ENCODE assay signal across 8 mouse cellular contexts in genomic region chr11:98940776-98941175, GRCm38 (mm10). TPM values are rescaled to one million over a fixed set of nuclear protein-coding genes. Genes with fewer than 3 reads are reported as not detected.
A peak's percentile ranks its signal among the peaks of the same experiment; 100 is the strongest.
DNase-seq lines count a peak whose midpoint lies in the region; ATAC-seq and TF ChIP-seq lines count a peak whose summit lies in the region.

No protein-coding gene starts in this region.

- TF ChIP-seq POLR2A in cerebellum, adult 2 months (IDR thresholded peaks at IDR 0.05; ENCODE audit: borderline replicate concordance, insufficient read depth, low read length) = no peak

- peaks cover 66% of the 10 kb centered on the region for H3K4me1 ChIP-seq in cerebellum, adult 2 months (ENCODE audit: control insufficient read depth, insufficient read depth, low read length)
- H3K4me1 ChIP-seq in intestine, postnatal 0 days (replicated peaks; ENCODE audit: control insufficient read depth, insufficient read depth, low read length) = peaks cover 30% of the 10 kb centered on the region
- peaks cover 90% of the 10 kb centered on the region for H3K4me1 ChIP-seq in neural tube, embryonic 12.5 days

- no peak for TF ChIP-seq CTCF in cerebellum, adult 2 months (IDR thresholded peaks at IDR 0.05; ENCODE audit: borderline replicate concordance, insufficient read depth, low read depth, low read length)
- TF ChIP-seq CTCF in intestine, postnatal 0 days (IDR thresholded peaks at IDR 0.05; ENCODE audit: low read depth) = no peak

- ATAC-seq in intestine, postnatal 0 days = no peak
- ATAC-seq in neural tube, embryonic 12.5 days (ENCODE audit: low FRiP score, low read depth) = no peak
- ATAC-seq in megakaryocyte-erythroid progenitor cell, adult 5-6 weeks (replicated peaks; ENCODE audit: low FRiP score, low TSS enrichment, poor library complexity, severe bottlenecking) = no peak

- WGBS in cerebellum, adult 2 months = 34% methylated on average over 3 of the region's 3 CpGs
- 50% methylated on average over 3 of the region's 3 CpGs for WGBS in intestine, postnatal 0 days
- 48% methylated on average over 3 of the region's 3 CpGs for WGBS in neural tube, embryonic 12.5 days

- peak overlapping the region; percentile 96 for H3K4me2 ChIP-seq in intestine, postnatal 0 days (replicated peaks; ENCODE audit: low read depth)
- peak overlapping the region; percentile 93 for H3K4me2 ChIP-seq in neural tube, embryonic 12.5 days (replicated peaks)

- H3K27me3 ChIP-seq in cerebellum, adult 2 months (ENCODE audit: control insufficient read depth, insufficient read depth, low read length) = no peaks in the 10 kb centered on the region
- H3K27me3 ChIP-seq in intestine, postnatal 0 days (replicated peaks; ENCODE audit: control insufficient read depth, insufficient read depth, low read length) = no peaks in the 10 kb centered on the region
- no peaks in the 10 kb centered on the region for H3K27me3 ChIP-seq in neural tube, embryonic 12.5 days (replicated peaks)

- no peak overlapping the region for H3K4me3 ChIP-seq in cerebellum, adult 2 months (replicated peaks; ENCODE audit: insufficient read depth, low read depth, low read length)
- peak overlapping the region; percentile 30; the same call in 1 of the 2 replicates for H3K4me3 ChIP-seq in intestine, postnatal 0 days (ENCODE audit: low read depth, low read length)
- 0 out of 2 replicates have a peak overlapping the region, but pooled peaks have one; percentile 5 for H3K4me3 ChIP-seq in neural tube, embryonic 12.5 days

- H3K36me3 ChIP-seq in intestine, postnatal 0 days (ENCODE audit: control insufficient read depth, insufficient read depth) = no peaks in the 10 kb centered on the region
- no peaks in the 10 kb centered on the region for H3K36me3 ChIP-seq in neural tube, embryonic 12.5 days

- H3K27ac ChIP-seq in cerebellum, adult 2 months (ENCODE audit: insufficient read depth, low read length) = peak overlapping the region; percentile 28; the same call in 1 of the 2 replicates
- H3K27ac ChIP-seq in intestine, postnatal 0 days (ENCODE audit: low read depth, low read length) = peak overlapping the region; percentile 89; the same call in 1 of the 2 replicates
- H3K27ac ChIP-seq in neural tube, embryonic 12.5 days = peak overlapping the region; percentile 44; the same call in 1 of the 2 replicates

- DNase-seq in cerebellum, adult 2 months = peak in 1 of 2 experiments; percentile 53
- DNase-seq in cerebellum, adult 11 months = no peak
- peak; percentile 28 to 48 for DNase-seq in thymus, postnatal 36 days
- DNase-seq in thymus, adult 18-20 months = no peak
- no peak for DNase-seq in MN1 (ENCODE audit: low spot score)

- peak overlapping the region; percentile 41; the same call in 1 of the 2 replicates for H3K9ac ChIP-seq in intestine, postnatal 0 days (ENCODE audit: low read depth, low read length)
- peak overlapping the region; percentile 65; the same call in 1 of the 2 replicates for H3K9ac ChIP-seq in neural tube, embryonic 12.5 days

- no peaks in the 10 kb centered on the region for H3K9me3 ChIP-seq in intestine, postnatal 0 days (ENCODE audit: control insufficient read depth)
- H3K9me3 ChIP-seq in neural tube, embryonic 12.5 days = no peaks in the 10 kb centered on the region

RNA-seq across cellular contexts. Expression of gene Rara, which starts 13.2 kb away (rescaled TPM):
- 13.5 and 15.4 TPM in 2 replicates for polyA plus RNA-seq in cerebellum, adult 2 months (2012; rRNA removed)
- 22.2 and 22.4 TPM in 2 replicates for polyA plus RNA-seq in intestine, postnatal 0 days (2015; fragmentation: Nextera tagmentation; extraction: Ambion mirVana)
- polyA plus RNA-seq in neural tube, embryonic 12.5 days (2016; fragmentation: Nextera tagmentation; extraction: Ambion mirVana) = 51.1 and 52.5 TPM in 2 replicates
- 7.8 and 15.9 TPM in 2 replicates for total RNA-seq in megakaryocyte-erythroid progenitor cell, adult 5-6 weeks (2014; fragmentation: Nextera tagmentation)
- total RNA-seq in megakaryocyte-erythroid progenitor cell, adult 5-6 weeks (2017) = 2.2 and 3.0 TPM in 2 replicates

RNA-seq across cellular contexts. Expression of gene Cdc6, which starts 33.2 kb away (rescaled TPM):
- polyA plus RNA-seq in cerebellum, adult 2 months (2012; rRNA removed) = 0.30 and 0.36 TPM in 2 replicates
- polyA plus RNA-seq in intestine, postnatal 0 days (2015; fragmentation: Nextera tagmentation; extraction: Ambion mirVana) = 4.0 and 4.5 TPM in 2 replicates
- 18.4 and 19.2 TPM in 2 replicates for polyA plus RNA-seq in neural tube, embryonic 12.5 days (2016; fragmentation: Nextera tagmentation; extraction: Ambion mirVana)
- 85.0 and 101 TPM in 2 replicates for total RNA-seq in megakaryocyte-erythroid progenitor cell, adult 5-6 weeks (2014; fragmentation: Nextera tagmentation)
- 67.8 and 78.7 TPM in 2 replicates for total RNA-seq in megakaryocyte-erythroid progenitor cell, adult 5-6 weeks (2017)

RNA-seq across cellular contexts. Expression of gene Gjd3, which starts 42.0 kb away (rescaled TPM):
- polyA plus RNA-seq in cerebellum, adult 2 months (2012; rRNA removed) = 1.2 and 2.1 TPM in 2 replicates
- 0.61 and 0.80 TPM in 2 replicates for polyA plus RNA-seq in intestine, postnatal 0 days (2015; fragmentation: Nextera tagmentation; extraction: Ambion mirVana)
- 1.8 and 2.0 TPM in 2 replicates for polyA plus RNA-seq in neural tube, embryonic 12.5 days (2016; fragmentation: Nextera tagmentation; extraction: Ambion mirVana)
- total RNA-seq in megakaryocyte-erythroid progenitor cell, adult 5-6 weeks (2014; fragmentation: Nextera tagmentation) = not detected in 2 replicates
- total RNA-seq in megakaryocyte-erythroid progenitor cell, adult 5-6 weeks (2017) = not detected in 2 replicates

Comparison
In these comparisons a context has a peak if more than half of its experiments do, and no peak if none do; other contexts are left out.
1. DNase-seq: peak in thymus, postnatal 36 days (2 of 2); none in cerebellum, adult 11 months (single experiment), thymus, adult 18-20 months (0 of 2) and MN1 (single experiment).
2. H3K27ac ChIP-seq: peak in every context shown above with its lines; median percentile 89 in intestine, postnatal 0 days; 44 in neural tube, embryonic 12.5 days; 28 in cerebellum, adult 2 months.